Mouse (Mus musculus) v-Abl transformed pro-B cells (cell line): ENCODE data around the gene Esyt3.

Source experiments
- in situ Hi-C, 2 experiments: fragments of 400-800 bp; cut with MboI; formaldehyde crosslinking; loops; one replicate each; pipeline ENCODE4 v1.15.1; 2025; ENCODE audit not compliant: unreplicated experiment in 2 of 2

The Esyt3 gene

DNA sequence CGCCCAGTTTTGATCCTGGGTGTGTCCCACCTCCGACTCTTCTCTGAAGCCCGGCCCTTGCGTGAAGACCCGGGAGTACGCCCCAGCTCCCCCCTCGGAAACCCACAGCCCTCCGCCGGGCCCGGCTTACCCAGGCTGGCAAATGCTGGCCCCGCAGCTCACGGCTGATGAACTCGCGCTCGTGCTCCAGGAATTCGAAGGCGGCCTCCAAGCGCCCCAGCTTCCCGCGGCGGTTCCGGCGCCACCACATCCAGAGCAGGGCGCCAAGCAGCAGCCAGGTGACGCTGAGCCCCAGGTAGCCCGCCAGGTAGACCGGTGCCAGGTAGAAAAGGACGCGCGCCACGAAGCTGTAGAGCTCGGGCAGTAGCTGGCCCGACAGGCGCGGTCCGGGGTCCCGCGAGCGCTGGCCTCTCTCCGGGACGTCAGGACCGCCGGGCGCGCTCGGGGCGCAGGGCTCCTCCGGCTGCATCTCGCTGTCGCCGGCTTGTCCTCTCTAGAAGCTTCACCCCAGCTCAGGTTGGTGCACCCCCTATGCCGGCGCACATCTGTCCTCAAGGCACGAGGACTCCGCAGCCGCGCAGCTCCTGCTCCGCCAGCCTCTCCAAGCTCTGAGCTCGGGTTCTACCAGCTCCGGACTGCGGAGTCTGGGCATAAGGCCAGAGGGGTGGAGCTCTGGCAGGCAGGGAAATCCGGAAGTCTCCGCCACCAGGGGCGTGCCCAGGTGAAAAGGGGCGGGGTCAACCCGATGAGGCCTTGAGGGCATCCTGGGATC is at the start of gene Esyt3:
TSS of gene Esyt3 (minus strand) at position 637 of the 772 bp plus-strand sequence.
- in situ Hi-C loops: no loop called here

DNA sequence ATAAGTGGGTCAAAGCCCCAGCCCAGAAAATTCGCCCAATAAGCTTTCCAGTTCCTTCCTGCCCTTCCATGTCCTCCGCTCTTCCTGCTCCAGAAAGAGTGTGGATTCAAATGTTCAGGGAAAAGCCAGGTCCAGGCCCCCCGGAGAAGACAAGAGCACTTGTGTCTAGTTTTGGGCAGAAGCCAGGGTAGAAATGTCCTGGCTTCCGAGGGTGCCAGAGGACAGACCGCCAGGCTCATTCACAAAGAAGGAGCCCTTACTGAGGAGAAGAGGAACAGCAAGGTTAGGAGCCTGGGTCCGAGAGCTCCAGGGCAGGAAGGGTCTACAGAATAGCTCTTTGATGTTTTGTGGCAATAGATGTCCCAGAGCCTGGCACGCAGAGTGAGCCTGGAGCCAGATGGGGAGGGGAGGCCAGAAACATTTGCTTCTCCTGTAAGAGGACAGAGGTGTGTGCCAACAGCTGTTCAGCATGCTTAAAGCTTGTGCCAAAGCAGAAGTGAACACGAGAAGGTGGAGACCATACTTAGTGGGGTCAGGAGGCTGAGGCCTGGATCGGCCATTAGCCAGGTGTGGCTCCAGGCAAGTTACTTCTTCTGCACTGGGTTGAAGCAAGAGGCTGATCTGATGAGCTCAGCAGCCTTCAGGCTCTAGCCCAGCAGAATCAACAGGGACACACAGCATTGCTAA is 43.1 kb upstream of the Esyt3 start:
- in situ Hi-C loops: no loop called here

DNA sequence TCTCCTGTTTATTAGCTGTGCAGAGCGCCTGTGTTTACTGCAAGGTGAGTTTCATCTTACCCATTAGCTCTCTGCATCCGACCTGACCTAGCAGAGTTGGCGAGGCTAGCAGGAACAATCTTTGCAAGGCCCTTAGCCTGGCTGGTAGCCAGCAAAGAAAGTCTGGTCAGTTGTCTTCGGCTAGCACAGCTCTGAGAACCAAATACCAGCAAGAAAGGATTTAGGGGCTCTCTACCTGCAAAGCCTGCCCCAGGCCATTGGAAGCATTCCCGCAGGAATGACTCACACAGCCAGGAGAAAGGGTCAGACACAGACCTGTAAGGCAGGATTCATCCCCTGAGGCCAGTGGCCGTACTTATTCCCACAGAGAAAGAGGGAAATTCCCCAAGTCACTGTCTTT is 42.4 kb upstream of the Esyt3 start:
- in situ Hi-C loops: no loop called here

DNA sequence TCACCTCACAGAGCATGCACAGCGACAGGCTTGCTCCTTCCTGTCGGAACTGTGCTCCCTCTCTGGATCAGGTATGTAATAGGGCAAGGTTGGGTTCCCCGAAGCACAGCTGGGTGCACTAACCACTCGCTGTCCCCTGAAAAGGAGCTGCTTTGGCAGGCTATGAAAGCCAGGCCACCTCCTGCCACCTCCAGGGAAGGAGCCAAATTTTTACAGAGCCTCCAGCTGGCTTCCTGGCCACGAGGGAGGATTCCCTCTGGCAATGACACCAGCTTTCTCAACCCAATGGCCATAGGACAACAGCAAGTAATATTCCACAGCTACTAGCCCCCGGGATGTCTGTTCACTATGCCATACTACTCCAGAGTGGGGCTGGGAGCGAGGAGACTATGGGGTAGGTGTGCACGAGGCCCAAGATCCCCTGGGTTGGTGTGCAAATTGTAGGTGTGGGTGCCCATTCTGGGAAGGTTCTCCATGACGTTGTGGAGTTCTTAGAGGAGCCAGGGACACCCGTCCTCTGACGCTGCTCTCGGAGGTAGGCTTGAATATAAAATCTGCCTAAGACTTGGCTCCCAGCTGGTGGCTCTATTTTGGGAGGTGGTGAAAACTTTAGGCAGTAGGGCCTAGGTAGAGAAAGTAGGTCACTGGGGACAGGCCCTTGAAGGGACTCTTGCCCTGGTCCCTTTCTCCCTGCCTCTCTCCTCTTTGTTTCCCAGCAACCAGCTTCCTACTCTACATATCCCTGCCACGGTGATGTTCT is 38.9 kb upstream of the Esyt3 start:
- in situ Hi-C loops: no loop called here

DNA sequence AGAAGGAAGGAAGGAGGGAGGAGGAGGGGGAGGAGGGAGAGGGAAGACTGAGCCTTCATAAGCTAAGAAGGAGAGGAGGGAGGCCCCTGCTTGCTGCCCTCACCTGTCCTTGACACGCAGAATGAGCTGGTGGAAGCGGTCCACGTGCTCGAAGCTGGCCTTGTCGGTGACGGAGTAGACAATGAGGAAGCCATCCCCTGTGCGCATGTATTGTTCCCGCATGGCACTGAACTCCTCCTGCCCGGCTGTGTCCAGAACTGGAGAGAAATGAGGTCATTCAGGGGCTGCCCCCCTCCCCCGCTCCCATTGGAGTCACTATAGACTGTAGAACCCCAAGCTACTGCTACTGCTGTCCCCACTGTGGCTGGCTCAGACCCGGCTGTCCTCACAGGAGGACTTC is 36.0 kb upstream of the Esyt3 start:
- in situ Hi-C loops: no loop called here

DNA sequence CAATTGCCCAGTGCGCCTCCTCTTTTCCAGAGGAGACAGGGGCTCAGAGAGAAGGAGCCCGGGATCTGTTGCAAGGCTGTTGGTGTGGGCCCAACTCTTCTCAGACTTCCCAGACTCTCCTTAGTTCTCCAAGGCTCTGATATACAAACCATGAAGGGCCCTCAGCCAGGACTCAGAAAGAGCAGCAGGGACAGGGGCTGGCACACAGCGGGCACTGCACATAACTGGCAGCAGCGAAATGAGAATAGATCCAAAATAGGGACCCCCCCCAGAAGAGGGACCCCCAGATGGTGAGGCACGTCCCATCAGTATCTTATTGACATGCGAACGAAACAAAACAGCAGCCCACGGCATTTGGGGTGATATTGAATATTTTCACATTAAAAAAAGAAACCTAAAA is 34.8 kb upstream of the Esyt3 start:
- in situ Hi-C loops: no loop called here

DNA sequence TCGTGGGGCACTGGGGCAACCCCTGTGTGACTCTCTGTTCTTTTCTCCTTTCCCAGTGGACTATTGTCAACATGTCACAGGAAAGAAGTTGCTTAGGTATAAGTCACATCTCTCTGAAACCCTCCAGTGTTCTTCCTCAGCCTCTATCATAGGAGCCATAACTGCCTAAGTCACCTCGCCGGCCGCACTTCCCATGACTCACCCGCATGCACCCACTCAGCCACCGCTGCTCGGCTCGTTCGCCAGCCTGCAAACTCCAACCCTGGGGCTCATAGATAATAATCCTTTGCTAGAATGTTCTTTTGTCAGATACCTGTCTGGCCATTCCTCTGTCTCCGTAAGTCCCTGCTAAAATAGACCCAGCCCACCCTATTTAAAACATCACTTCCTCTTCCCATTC is 33.2 kb upstream of the Esyt3 start:
- in situ Hi-C loops: no loop called here

DNA sequence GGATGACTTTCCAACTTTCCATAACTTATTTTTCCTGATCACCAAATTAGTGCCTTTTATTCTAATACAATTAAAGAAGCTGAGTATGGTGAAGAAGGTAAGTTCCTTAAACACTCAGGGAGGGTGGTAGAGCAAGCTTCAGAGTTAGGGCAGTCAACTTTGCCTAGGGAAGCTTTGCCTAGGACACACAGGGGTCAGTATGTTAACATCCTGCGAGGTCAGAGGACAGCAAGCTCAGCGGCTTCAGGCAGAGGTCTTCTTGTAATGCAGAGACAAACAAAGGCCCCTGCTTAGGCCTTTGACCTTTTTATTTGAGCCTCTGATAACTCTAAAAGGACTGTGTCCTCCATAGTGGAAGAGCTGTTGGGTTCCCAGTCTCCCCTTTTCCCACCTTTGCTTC is 32.4 kb upstream of the Esyt3 start:
- in situ Hi-C loops: no loop called here

DNA sequence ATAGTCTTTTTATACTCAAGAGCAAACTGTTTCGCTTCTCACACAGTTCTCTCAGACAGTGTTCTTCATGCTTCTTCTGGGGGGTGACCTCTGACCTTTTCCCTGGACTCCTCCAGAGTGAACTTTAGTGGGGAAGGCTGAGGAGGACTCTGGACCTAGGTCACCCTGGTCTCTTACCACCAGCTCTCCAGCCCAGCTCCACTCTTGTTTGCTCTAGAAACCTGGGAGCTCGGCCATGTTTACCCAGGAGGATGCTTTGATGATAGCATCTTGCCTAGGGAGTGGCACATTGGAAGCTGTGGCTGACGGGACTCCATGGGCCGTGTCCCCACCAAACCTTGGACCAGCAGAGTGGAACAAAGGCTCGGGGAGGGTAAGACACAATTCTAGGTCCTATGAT is 31.8 kb upstream of the Esyt3 start:
- in situ Hi-C loops: no loop called here

DNA sequence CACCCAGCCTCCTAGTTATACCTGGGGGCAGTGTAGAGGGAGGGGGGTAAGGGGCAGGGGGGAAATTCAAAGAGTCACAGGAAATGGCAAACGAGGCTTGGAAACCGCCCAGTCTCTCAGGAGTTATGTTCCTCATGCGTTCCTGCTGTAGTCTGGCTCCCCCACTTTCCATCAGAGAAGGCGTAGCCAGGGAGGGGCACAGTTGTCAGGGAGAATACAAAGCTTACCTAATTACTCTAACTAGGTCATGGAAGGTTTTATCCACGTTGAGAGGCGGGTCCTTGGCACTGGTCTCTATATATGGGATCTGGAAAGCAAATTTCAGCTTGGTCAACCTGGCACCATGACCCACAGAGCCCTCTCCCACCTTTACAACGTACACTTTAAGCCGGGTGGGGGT is 31.1 kb upstream of the Esyt3 start:
- in situ Hi-C loops: no loop called here

DNA sequence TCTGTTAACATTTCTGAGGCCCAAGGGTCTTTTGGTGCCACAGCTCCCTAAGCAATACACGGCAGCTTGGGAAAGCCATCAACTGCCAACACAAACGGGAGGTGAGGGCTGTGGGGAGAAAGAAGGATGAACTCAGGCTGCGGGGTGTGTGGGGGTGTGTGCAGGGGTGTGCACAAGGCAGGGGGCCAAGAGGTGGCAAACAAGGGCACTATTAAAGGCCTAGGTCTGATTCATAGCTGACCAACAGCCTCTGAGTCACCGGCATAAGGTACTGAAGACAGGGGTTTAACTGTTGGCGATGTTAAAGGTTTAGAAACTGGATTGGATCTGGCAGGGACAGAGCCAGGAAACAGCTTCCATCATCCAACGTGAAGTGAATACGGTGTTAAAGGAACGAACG is 30.5 kb upstream of the Esyt3 start:
- in situ Hi-C loops: no loop called here

DNA sequence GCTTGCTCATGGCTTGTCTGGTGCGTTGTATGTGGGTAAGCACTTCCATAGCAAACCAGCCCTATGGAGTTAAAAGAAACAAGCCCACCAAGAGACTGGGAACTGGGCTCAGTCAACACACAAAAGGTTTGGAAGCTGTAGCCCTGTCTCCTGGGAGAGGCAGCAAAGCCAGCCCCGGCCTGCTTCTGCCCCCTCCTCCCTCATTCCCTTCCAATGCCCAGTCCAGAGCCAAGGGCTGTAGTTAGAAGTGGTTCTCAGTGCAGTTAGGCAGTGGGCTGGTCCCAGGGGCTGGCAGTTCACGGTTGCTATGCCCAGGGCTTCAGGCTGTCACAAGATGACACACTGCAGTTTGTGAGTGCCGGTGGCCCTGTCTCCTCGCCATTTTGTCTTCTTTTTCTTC is 29.7 kb upstream of the Esyt3 start:
- in situ Hi-C loops: no loop called here

DNA sequence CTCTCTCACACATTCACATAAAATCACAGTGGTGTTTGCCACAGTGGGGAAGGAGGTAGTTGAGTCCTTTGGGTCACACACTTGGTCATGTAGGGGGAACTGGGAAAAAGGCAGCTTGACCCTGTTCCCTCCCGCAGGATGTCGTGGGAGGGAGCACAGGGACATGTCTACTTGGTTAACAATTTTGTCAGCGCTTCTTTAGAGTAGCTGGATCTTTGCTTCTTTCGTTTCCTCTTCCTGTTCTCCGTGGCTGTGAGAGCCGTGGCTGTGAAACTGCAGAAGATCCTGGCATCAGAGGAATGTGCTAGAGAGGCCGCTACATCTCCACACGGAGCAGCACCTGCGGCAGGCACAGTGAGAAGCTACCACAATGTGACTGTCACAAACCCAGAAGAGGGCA is 24.2 kb upstream of the Esyt3 start:
- in situ Hi-C loops: no loop called here

DNA sequence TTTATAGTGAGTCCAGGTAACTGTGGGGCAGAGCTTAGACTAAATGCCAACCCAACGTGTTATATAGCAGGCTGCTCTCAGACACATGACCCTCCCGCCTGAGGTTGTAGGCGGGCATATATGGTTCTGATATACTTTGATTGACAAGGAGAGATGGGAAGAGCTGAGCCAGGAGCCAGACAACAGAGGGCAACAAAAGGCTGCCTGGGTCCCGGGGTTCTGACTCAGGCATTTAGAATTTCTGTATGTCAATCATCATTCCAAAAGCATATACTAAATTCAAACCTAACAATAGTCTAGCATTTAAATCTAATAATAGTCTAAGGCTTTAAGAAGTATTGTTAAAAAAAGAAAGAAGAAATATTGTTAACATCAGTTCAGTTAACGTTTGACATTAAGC is 20.8 kb upstream of the Esyt3 start:
- in situ Hi-C loops: loop anchor here (5.0 to 10.0 kb wide), 7 partner anchors 73 to 754 kb away; partner anchors contain the start of genes Nme9 (in 2 of the 2), Cep70 (in 1 of the 2) and Dbr1 (in 1 of the 2)

DNA sequence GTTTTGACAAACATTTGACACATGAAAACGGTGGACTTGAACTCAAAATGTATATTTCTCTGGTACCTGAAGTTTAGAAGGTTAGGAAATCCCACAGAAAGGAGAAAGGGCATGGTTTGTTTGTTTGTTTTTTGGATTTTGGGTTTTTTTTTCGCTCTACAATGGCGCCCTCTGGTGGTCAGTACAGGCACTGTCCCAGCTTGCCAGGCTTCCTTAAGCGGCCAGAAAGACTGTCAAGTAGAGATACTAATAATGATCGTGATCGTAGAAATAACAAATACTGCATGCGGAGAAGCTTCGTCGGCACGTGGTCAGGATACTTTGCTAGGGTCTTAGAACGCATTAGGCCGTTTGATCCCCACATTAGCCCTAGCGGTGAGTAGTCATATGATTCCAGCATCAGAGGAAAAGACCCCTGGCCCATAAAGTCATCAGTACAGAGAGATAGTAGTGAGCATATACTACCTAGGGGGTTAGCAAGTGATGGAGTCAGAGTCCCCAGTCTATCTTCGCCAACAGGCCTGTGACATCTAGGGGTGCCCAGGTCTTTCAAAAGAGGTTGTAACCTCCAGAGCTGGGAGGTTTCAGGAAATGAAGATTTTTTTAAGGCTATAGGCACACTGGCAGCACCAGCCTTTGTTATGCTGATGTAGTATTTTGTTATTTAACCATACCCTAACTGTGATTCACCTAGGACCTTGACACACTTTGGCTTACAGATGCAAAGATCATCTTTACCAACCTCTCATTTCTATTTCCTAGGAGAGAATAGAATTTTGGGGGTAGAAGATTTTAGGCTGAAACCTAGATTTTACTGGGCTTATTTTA is 18.4 kb upstream of the Esyt3 start:
- in situ Hi-C loops: loop anchor here (5.0 to 10.0 kb wide), 7 partner anchors 75 to 752 kb away; partner anchors contain the start of genes Nme9 (in 2 of the 2), Cep70 (in 1 of the 2) and Dbr1 (in 1 of the 2)

DNA sequence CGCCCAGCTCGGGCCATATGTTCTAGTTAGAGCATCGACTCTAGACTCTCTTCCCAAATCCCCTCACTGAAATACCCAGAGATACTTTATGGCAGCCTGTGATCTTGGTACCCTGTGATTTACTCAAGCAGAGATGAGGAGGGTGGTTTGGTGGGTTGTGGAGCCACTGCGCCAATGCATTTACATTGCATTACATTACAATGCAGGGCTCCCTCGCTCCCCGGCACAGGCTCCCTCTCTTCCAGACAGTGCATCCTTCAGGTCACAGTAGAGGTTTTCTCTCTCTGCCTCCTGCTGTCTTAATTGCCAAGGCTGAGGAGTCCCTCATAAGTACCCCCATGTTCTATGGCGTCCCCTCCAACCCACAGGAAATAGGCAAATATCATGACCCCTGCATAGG is 10.1 kb upstream of the Esyt3 start:
- in situ Hi-C loops: loop anchor here in 1 of 2 experiments (10.0 kb wide), 1 partner anchor 734 kb away; no protein-coding TSS in a partner anchor

DNA sequence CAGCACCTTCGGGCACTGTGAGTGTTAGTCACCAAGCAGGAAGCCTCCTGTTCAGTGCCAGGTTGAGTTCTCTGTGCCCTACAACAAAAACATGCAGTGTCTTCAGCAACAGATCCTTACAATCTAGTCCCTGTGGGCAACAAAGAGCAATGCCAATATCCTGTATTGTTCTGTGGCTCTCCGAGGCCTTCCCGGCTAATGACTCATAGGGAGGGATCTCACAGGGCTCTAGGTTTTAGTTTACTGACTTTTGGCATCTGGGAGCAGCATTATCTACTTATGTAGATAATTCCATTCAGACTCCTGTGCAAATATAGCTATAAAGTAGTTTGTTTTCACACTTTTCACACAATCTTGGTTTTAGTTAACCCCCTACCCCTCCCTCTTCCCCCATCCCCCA is 7.5 kb upstream of the Esyt3 start:
- in situ Hi-C loops: loop anchor here in 1 of 2 experiments (10.0 kb wide), 1 partner anchor 731 kb away; no protein-coding TSS in a partner anchor

DNA sequence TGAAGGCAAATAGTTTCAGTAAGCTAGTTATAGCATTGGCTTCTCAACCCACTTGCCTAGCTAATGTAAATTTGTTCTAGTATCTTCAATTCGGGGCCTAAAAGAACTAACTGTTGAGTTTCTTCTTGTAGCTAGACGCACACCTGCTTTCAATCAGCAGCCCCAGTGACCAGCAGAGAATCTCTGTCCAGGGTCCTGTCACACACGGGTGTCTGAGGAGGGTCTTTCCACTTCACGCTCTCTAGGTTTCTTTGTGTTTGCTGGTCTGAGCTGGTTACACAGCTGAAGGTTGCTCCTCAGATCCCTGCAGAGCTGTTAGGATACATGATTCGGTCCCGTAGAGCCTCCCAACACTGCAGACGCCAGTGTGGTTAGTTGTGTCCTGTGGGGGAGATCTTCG is 4.7 kb upstream of the Esyt3 start:
- in situ Hi-C loops: loop anchor here in 1 of 2 experiments (10.0 kb wide), 1 partner anchor 728 kb away; no protein-coding TSS in a partner anchor

DNA sequence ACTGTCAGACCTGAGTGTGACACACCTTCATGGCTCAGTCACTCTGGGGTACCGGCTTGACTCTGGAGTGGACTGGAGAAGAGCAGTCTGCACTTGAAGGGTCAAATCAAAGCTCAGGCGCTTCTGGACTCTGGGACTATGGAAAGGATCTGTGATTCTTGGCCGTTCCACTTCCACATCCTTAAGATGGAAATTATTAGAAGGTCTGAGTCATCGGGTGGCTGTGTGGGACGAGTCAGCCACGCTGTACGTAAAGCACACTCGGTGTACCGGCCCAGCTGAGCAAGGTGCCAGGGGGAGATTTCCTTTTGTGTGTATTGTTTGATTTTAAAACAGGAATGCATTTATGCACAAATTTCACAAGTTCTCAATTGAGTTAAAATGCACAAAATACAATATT is 3.6 kb upstream of the Esyt3 start:
- in situ Hi-C loops: loop anchor here in 1 of 2 experiments (10.0 kb wide), 1 partner anchor 727 kb away; no protein-coding TSS in a partner anchor

DNA sequence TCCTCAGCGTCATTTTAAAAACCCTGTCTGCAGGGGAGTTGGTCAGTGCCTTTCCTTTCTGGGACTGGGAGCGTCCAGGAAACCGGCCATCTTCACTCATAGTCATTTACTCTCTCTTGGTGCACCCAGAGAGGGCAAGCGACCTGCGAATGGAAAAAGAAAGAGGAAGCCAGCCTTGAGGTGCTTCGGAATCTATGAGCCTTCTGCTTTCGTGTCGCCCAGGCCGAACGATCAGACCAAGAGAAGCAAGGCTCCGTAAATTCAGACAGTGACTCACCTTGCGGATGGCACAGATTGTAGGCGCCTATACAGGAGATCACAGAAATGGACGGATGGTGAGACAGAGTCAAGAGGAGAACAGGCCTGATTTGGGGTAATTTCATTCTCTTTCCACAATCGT is 655 bp upstream of the Esyt3 start:
- in situ Hi-C loops: no loop called here
